Mouse (Mus musculus) forebrain, embryonic 13.5 days (tissue): ENCODE results near the gene Gcnt7. TPM values are rescaled to one million over a fixed set of nuclear protein-coding genes. Genes with fewer than 3 reads are reported as not detected.

Source experiments
- ATAC-seq: fragments of 200-750 bp; cut with Nextera tagmentation; 2 replicates; pipeline ENCODE4 v1.8.0; 2017
- H3K27ac ChIP-seq: fragments of 300-500 bp; sonication (generic); 2 replicates; pipeline ENCODE4 v1.5.1; 2015; ENCODE audit warnings: inconsistent platforms, mild to moderate bottlenecking, moderate library complexity
- H3K27me3 ChIP-seq: fragments of 300-500 bp; sonication (generic); 2 replicates; pipeline ENCODE4 v1.6.1; 2015; ENCODE audit warnings: mild to moderate bottlenecking, inconsistent platforms
- H3K36me3 ChIP-seq: fragments of 300-500 bp; sonication (generic); 2 replicates; pipeline ENCODE4 v1.6.1; 2015; ENCODE audit warnings: mild to moderate bottlenecking, inconsistent platforms; ENCODE audit not compliant: poor library complexity, severe bottlenecking
- H3K4me1 ChIP-seq: fragments of 300-500 bp; sonication (generic); 2 replicates; pipeline ENCODE4 v1.6.1; 2015; ENCODE audit warnings: inconsistent platforms
- H3K4me2 ChIP-seq: fragments of 300-500 bp; sonication (generic); 2 replicates; pipeline ENCODE4 v1.6.1; 2015; ENCODE audit warnings: inconsistent platforms, mild to moderate bottlenecking, moderate library complexity
- H3K4me3 ChIP-seq: fragments of 300-500 bp; sonication (generic); 2 replicates; pipeline ENCODE4 v1.5.1; 2015; ENCODE audit warnings: mild to moderate bottlenecking, inconsistent platforms
- H3K9ac ChIP-seq: fragments of 300-500 bp; sonication (generic); 2 replicates; pipeline ENCODE4 v1.6.1; 2015; ENCODE audit warnings: mild to moderate bottlenecking, inconsistent platforms
- H3K9me3 ChIP-seq: fragments of 300-500 bp; sonication (generic); replicated peaks from 2 replicates; pipeline ENCODE4 v1.6.1; 2016; ENCODE audit warnings: inconsistent platforms
- WGBS: fragments of 180-500 bp; shearing (Covaris S2); methylation state at CpG from one replicate; pipeline ENCODE4 v1.1.7; 2015; 5-methylcytosine and 5-hydroxymethylcytosine counted together
- polyA plus RNA-seq: library from polyadenylated mRNA; unstranded; fragments of >200 nt; fragmentation: Nextera tagmentation; extraction: Ambion mirVana; gene quantifications from 2 replicates; pipeline ENCODE4 v1.2.1, GENCODE M21; 2015

Gene Gcnt7
- polyA plus RNA-seq, 1 experiment from 2014 or later, result 1.6 TPM

GRCm38 (mm10) chr2:172416876-172417275 lies 41.5 kb downstream of the Gcnt7 start:
- 87% methylated on average over 5 of the region's 5 CpGs for WGBS
- Histone ChIP-seq H3K27me3 (no peaks in the 10 kb centered on the region), H3K9ac (no peak overlapping the region), H3K4me3 (no peak overlapping the region), H3K36me3 (no peaks in the 10 kb centered on the region), H3K4me2 (no peak overlapping the region), H3K27ac (no peak overlapping the region), H3K9me3 (no peaks in the 10 kb centered on the region), H3K4me1 (no peaks in the 10 kb centered on the region)
- ATAC-seq, result no peak

GRCm38 (mm10) chr2:172416218-172416617 lies 42.2 kb downstream of the Gcnt7 start:
- Histone ChIP-seq H3K4me2 (no peak overlapping the region), H3K9me3 (no peaks in the 10 kb centered on the region), H3K36me3 (no peaks in the 10 kb centered on the region), H3K4me1 (no peaks in the 10 kb centered on the region), H3K27ac (no peak overlapping the region), H3K9ac (no peak overlapping the region), H3K27me3 (no peaks in the 10 kb centered on the region), H3K4me3 (no peak overlapping the region)
- 62% methylated on average over 12 of the region's 12 CpGs for WGBS
- ATAC-seq, result no peak

GRCm38 (mm10) chr2:172413894-172414293 lies 44.5 kb downstream of the Gcnt7 start:
- no peak for ATAC-seq
- Histone ChIP-seq H3K9me3 (no peaks in the 10 kb centered on the region), H3K9ac (no peak overlapping the region), H3K27ac (no peak overlapping the region), H3K4me1 (no peaks in the 10 kb centered on the region), H3K4me3 (no peak overlapping the region), H3K4me2 (no peak overlapping the region), H3K36me3 (no peaks in the 10 kb centered on the region), H3K27me3 (no peaks in the 10 kb centered on the region)
- 59% methylated on average over 5 of the region's 5 CpGs for WGBS

- Histone ChIP-seq H3K4me2 (no peak overlapping the region), H3K4me3 (no peak overlapping the region), H3K27ac (no peak overlapping the region), H3K9ac (no peak overlapping the region), H3K27me3 (no peaks in the 10 kb centered on the region), H3K36me3 (no peaks in the 10 kb centered on the region), H3K9me3 (no peaks in the 10 kb centered on the region), H3K4me1 (no peaks in the 10 kb centered on the region)
- ATAC-seq, result no peak
- WGBS, result 34% methylated on average over 4 of the region's 4 CpGs
These were observed 45.1 kb downstream of the Gcnt7 start for GRCm38 (mm10) chr2:172413273-172413672.

- WGBS, result 15% methylated on average over 9 of the region's 9 CpGs
- no peaks in the 10 kb centered on the region for H3K4me1 ChIP-seq
- no peaks in the 10 kb centered on the region for H3K27me3 ChIP-seq
- ATAC-seq, result no peak
- no peak overlapping the region for H3K27ac ChIP-seq
- H3K4me3 ChIP-seq, result no peak overlapping the region
- no peak overlapping the region for H3K4me2 ChIP-seq
- no peak overlapping the region for H3K9ac ChIP-seq
- no peaks in the 10 kb centered on the region for H3K36me3 ChIP-seq
- no peaks in the 10 kb centered on the region for H3K9me3 ChIP-seq
These were observed 45.9 kb downstream of the Gcnt7 start for GRCm38 (mm10) chr2:172412454-172412853.

GRCm38 (mm10) chr2:172411091-172411490 lies 47.3 kb downstream of the Gcnt7 start:
- no peak overlapping the region for H3K27ac ChIP-seq
- WGBS, result 86% methylated on average over 11 of the region's 11 CpGs
- H3K36me3 ChIP-seq, result no peaks in the 10 kb centered on the region
- ATAC-seq, result no peak
- no peak overlapping the region for H3K4me3 ChIP-seq
- H3K9ac ChIP-seq, result no peak overlapping the region
- H3K9me3 ChIP-seq, result no peaks in the 10 kb centered on the region
- H3K4me2 ChIP-seq, result no peak overlapping the region
- no peaks in the 10 kb centered on the region for H3K4me1 ChIP-seq
- no peaks in the 10 kb centered on the region for H3K27me3 ChIP-seq

GRCm38 (mm10) chr2:172410686-172411085 lies 47.7 kb downstream of the Gcnt7 start:
- H3K9ac ChIP-seq, result no peak overlapping the region
- ATAC-seq, result no peak
- no peak overlapping the region for H3K4me2 ChIP-seq
- no peak overlapping the region for H3K27ac ChIP-seq
- no peaks in the 10 kb centered on the region for H3K36me3 ChIP-seq
- no peaks in the 10 kb centered on the region for H3K4me1 ChIP-seq
- whole genome bisulfite sequencing, result 86% methylated on average over 2 of the region's 2 CpGs
- no peak overlapping the region for H3K4me3 ChIP-seq
- no peaks in the 10 kb centered on the region for H3K9me3 ChIP-seq
- no peaks in the 10 kb centered on the region for H3K27me3 ChIP-seq

- ATAC-seq, result no peak
- WGBS, result 80% methylated on average over 2 of the region's 2 CpGs
These were observed 50.9 kb downstream of the Gcnt7 start for GRCm38 (mm10) chr2:172407499-172407898.

GRCm38 (mm10) chr2:172406173-172406572 lies 52.2 kb downstream of the Gcnt7 start:
- 86% methylated on average over 4 of the region's 4 CpGs for WGBS
- Histone ChIP-seq H3K9me3 (no peaks in the 10 kb centered on the region), H3K4me1 (no peaks in the 10 kb centered on the region), H3K27me3 (no peaks in the 10 kb centered on the region), H3K4me2 (no peak overlapping the region), H3K27ac (no peak overlapping the region), H3K9ac (no peak overlapping the region), H3K36me3 (no peaks in the 10 kb centered on the region), H3K4me3 (no peak overlapping the region)
- no peak for ATAC-seq

More at GRCm38 (mm10) chr2:172407499-172407898, 50.9 kb downstream of the Gcnt7 start:
- Histone ChIP-seq H3K27me3 (no peaks in the 10 kb centered on the region), H3K36me3 (no peaks in the 10 kb centered on the region), H3K4me3 (no peak overlapping the region), H3K9ac (no peak overlapping the region), H3K9me3 (no peaks in the 10 kb centered on the region), H3K4me2 (no peak overlapping the region), H3K27ac (no peak overlapping the region), H3K4me1 (no peaks in the 10 kb centered on the region)

- H3K9ac ChIP-seq, result no peak overlapping the region
- no peak overlapping the region for H3K4me3 ChIP-seq
- H3K27me3 ChIP-seq, result no peaks in the 10 kb centered on the region
- ATAC-seq, result no peak
- no peaks in the 10 kb centered on the region for H3K36me3 ChIP-seq
- H3K4me2 ChIP-seq, result no peak overlapping the region
- no peaks in the 10 kb centered on the region for H3K9me3 ChIP-seq
- no peak overlapping the region for H3K27ac ChIP-seq
- 73% methylated on average over 3 of the region's 3 CpGs for WGBS
- peaks cover 2% of the 10 kb centered on the region; the same call in 1 of the 2 replicates for H3K4me1 ChIP-seq
These were observed 53.4 kb downstream of the Gcnt7 start for GRCm38 (mm10) chr2:172405011-172405410.

- Histone ChIP-seq H3K36me3 (no peaks in the 10 kb centered on the region), H3K4me3 (no peak overlapping the region), H3K4me2 (no peak overlapping the region), H3K9me3 (no peaks in the 10 kb centered on the region), H3K9ac (no peak overlapping the region), H3K4me1 (peaks cover 7% of the 10 kb centered on the region; the same call in 1 of the 2 replicates), H3K27me3 (no peaks in the 10 kb centered on the region), H3K27ac (no peak overlapping the region)
- 64% methylated on average over 7 of the region's 7 CpGs for WGBS
- ATAC-seq, result no peak
These were observed 54.2 kb downstream of the Gcnt7 start for GRCm38 (mm10) chr2:172404239-172404638.

GRCm38 (mm10) chr2:172401116-172401825 lies 57.1 kb downstream of the Gcnt7 start:
- Histone ChIP-seq H3K36me3 (no peaks in the 10 kb centered on the region), H3K4me1 (peaks cover 7% of the 10 kb centered on the region; the same call in 1 of the 2 replicates), H3K27me3 (no peaks in the 10 kb centered on the region), H3K27ac (no peak overlapping the region), H3K4me2 (no peak overlapping the region), H3K4me3 (no peak overlapping the region), H3K9me3 (no peaks in the 10 kb centered on the region), H3K9ac (no peak overlapping the region)
- no peak for ATAC-seq
- WGBS, result 79% methylated on average over 13 of the region's 13 CpGs
